Mouse (Mus musculus) spleen, adult 2 months (tissue): ENCODE results near the gene Baiap2.

Experiments
- CTCF ChIP-seq: fragments of 200-500 bp; IDR thresholded peaks from 2 replicates; pipeline ENCODE4 v1.5.1; 2011; ENCODE audit warnings: mild to moderate bottlenecking, inconsistent platforms; ENCODE audit not compliant: insufficient read depth, insufficient read length, insufficient replicate concordance; ENCODE audit errors: extremely low read depth
- POLR2A ChIP-seq: fragments of 200-500 bp; IDR thresholded peaks from 2 replicates; pipeline ENCODE4 v1.6.1; 2011; ENCODE audit warnings: low read depth, low read length, inconsistent platforms

GRCm38 (mm10) chr11:119940142-119940541, 2.4 kb upstream of the Baiap2 start:
- TF ChIP-seq POLR2A (no peak), CTCF (no peak)
